Mouse (Mus musculus): ENCODE measurements at regions not wholly inside any gene's neighbourhood (a gene's known extent, or its start where the extent isn't known, plus 50 kb on each side); places are given as distances from the start of the nearest gene placed in this dataset.

- no peaks in the 10 kb centered on the region for H3K9me3 ChIP-seq (replicated peaks; ENCODE audit: low read length)
- H3K4me1 ChIP-seq (ENCODE audit: control insufficient read depth in 1 of 2, insufficient read depth in 2 of 2) = no peaks in the 10 kb centered on the region
- H3K9ac ChIP-seq (ENCODE audit: insufficient read depth, low read depth) = no peak overlapping the region
- H3K27ac ChIP-seq (ENCODE audit: insufficient read depth, low read depth) = no peak overlapping the region
- no peak overlapping the region for H3K4me2 ChIP-seq (ENCODE audit: insufficient read depth, low read depth, poor library complexity, severe bottlenecking)
- no peaks in the 10 kb centered on the region for H3K36me3 ChIP-seq (replicated peaks in 1 of 2; ENCODE audit: control insufficient read depth in 1 of 2, insufficient read depth in 1 of 2, low read length in 1 of 2)
- peak; percentile 1 for DNase-seq (ENCODE audit: extremely low read depth)
- no peaks in the 10 kb centered on the region for H3K79me2 ChIP-seq (replicated peaks; ENCODE audit: control insufficient read depth, extremely low read depth, insufficient read depth, poor library complexity, severe bottlenecking)
- H3K4me3 ChIP-seq (replicated peaks in 1 of 3; ENCODE audit: low read depth in 2 of 3, low read length in 2 of 3, poor library complexity in 1 of 3) = no peak overlapping the region
- H3K27me3 ChIP-seq (replicated peaks) = no peaks in the 10 kb centered on the region
- dilution Hi-C loops (cut with MboI; ENCODE audit: extremely low pct_ligation_motif_present, extremely low pct_unique_long_range_greater_than_20kb, low sequenced_read_pairs) = no loop called here
- TF ChIP-seq IRF4 (IDR thresholded peaks at IDR 0.05; ENCODE audit: low read depth, low read length) (no peak), ZNF384 (IDR thresholded peaks at IDR 0.05; ENCODE audit: low read depth, low read length) (peak; percentile 74), TCF12 (IDR thresholded peaks at IDR 0.05; ENCODE audit: low read depth, low read length) (no peak), USF1 (IDR thresholded peaks at IDR 0.05; ENCODE audit: low read depth, low read length) (no peak), CTCF (conservative IDR thresholded peaks at IDR 0.05 in 1 of 2, IDR thresholded peaks at IDR 0.05 in 1 of 2; ENCODE audit: low read depth in 2 of 2, low read length in 2 of 2) (peak in 1 of 2 experiments; percentile 31; a peak in 2 of 4 replicates), SIN3A (IDR thresholded peaks at IDR 0.05; ENCODE audit: low read length) (no peak), NRF1 (IDR thresholded peaks at IDR 0.05; ENCODE audit: low read depth, low read length) (no peak), EP300 (IDR thresholded peaks at IDR 0.05; ENCODE audit: low read length) (no peak), POLR2AphosphoS2 (IDR thresholded peaks at IDR 0.05; ENCODE audit: low read depth, low read length) (no peak), ZKSCAN1 (IDR thresholded peaks at IDR 0.05; ENCODE audit: borderline replicate concordance, low read depth, low read length) (no peak), MAZ (IDR thresholded peaks at IDR 0.05; ENCODE audit: low read depth, low read length) (no peak), MXI1 (IDR thresholded peaks at IDR 0.05; ENCODE audit: low read depth, low read length) (no peak), RAD21 (IDR thresholded peaks at IDR 0.05; ENCODE audit: low read depth, low read length) (peak; percentile 31), USF2 (conservative IDR thresholded peaks at IDR 0.05; ENCODE audit: low read depth, low read length) (no peak), RCOR1 (conservative IDR thresholded peaks at IDR 0.05; ENCODE audit: low read depth, low read length) (no peak), KAT2A (IDR thresholded peaks at IDR 0.05; ENCODE audit: insufficient replicate concordance, low read length) (no peak), JUND (conservative IDR thresholded peaks at IDR 0.05; ENCODE audit: low read depth, low read length) (no peak), SMC3 (IDR thresholded peaks at IDR 0.05; ENCODE audit: low read depth, low read length) (peak; percentile 14; the same call in 1 of the 2 replicates), POLR2A (IDR thresholded peaks at IDR 0.05; ENCODE audit: low read depth, low read length) (no peak)
- in situ Hi-C loops (cut with MboI; ENCODE audit: low pct_ligation_motif_present, low pct_unique_long_range_greater_than_20kb, low sequenced_read_pairs) = no loop called here
Observed at GRCm38 (mm10) chr10:50241645-50242044, 350.8 kb upstream of the Ascc3 start.

DNA sequence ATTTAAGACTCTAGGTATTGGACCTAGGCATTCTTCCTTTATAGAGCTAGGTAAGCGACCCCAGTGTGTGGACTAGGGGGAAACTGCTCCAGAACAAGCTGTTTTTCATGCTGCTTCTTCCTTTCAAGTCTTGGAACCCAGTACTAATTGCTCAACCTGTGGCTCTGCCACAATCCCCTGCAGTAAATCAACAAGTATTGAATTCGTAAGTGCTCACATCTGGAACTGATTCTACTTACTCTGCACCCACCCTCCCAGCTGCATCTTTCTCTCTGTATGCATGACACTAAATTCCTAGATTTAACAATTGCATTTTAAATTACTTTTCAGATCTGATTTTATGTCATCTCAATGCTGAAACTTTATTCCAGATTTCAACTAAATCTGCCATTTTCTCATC, 388.9 kb upstream of the Ascc3 start:
- no peaks in the 10 kb centered on the region for H3K4me1 ChIP-seq (ENCODE audit: control insufficient read depth in 1 of 2, insufficient read depth in 2 of 2)
- no peak overlapping the region for H3K4me2 ChIP-seq (ENCODE audit: insufficient read depth, low read depth, poor library complexity, severe bottlenecking)
- H3K36me3 ChIP-seq (replicated peaks in 1 of 2; ENCODE audit: control insufficient read depth in 1 of 2, insufficient read depth in 1 of 2, low read length in 1 of 2) = no peaks in the 10 kb centered on the region
- no peaks in the 10 kb centered on the region for H3K79me2 ChIP-seq (replicated peaks; ENCODE audit: control insufficient read depth, extremely low read depth, insufficient read depth, poor library complexity, severe bottlenecking)
- no peak overlapping the region for H3K27ac ChIP-seq (ENCODE audit: insufficient read depth, low read depth)
- in situ Hi-C loops (cut with MboI; ENCODE audit: low pct_ligation_motif_present, low pct_unique_long_range_greater_than_20kb, low sequenced_read_pairs) (no loop called here), dilution Hi-C loops (cut with MboI; ENCODE audit: extremely low pct_ligation_motif_present, extremely low pct_unique_long_range_greater_than_20kb, low sequenced_read_pairs) (no loop called here)
- DNase-seq (ENCODE audit: extremely low read depth) = no peak
- H3K27me3 ChIP-seq (replicated peaks) = no peaks in the 10 kb centered on the region
- no peak overlapping the region for H3K4me3 ChIP-seq (replicated peaks in 1 of 3; ENCODE audit: low read depth in 2 of 3, low read length in 2 of 3, poor library complexity in 1 of 3)
- no peaks in the 10 kb centered on the region for H3K9me3 ChIP-seq (replicated peaks; ENCODE audit: low read length)
- no peak for TF ChIP-seq RAD21 (IDR thresholded peaks at IDR 0.05; ENCODE audit: low read depth, low read length)
- no peak for TF ChIP-seq USF1 (IDR thresholded peaks at IDR 0.05; ENCODE audit: low read depth, low read length)
- no peak for TF ChIP-seq UBTF (IDR thresholded peaks at IDR 0.05; ENCODE audit: low read depth, low read length)
- no peak for TF ChIP-seq CTCF (conservative IDR thresholded peaks at IDR 0.05 in 1 of 2, IDR thresholded peaks at IDR 0.05 in 1 of 2; ENCODE audit: low read depth in 2 of 2, low read length in 2 of 2)
- no peak for TF ChIP-seq ZNF384 (IDR thresholded peaks at IDR 0.05; ENCODE audit: low read depth, low read length)
- TF ChIP-seq ZKSCAN1 (IDR thresholded peaks at IDR 0.05; ENCODE audit: borderline replicate concordance, low read depth, low read length) = no peak
- TF ChIP-seq USF2 (conservative IDR thresholded peaks at IDR 0.05; ENCODE audit: low read depth, low read length) = no peak
- no peak for TF ChIP-seq ZC3H11A (IDR thresholded peaks at IDR 0.05; ENCODE audit: low read depth, low read length)
- TF ChIP-seq POLR2AphosphoS2 (IDR thresholded peaks at IDR 0.05; ENCODE audit: low read depth, low read length) = no peak
- TF ChIP-seq PAX5 (IDR thresholded peaks at IDR 0.05; ENCODE audit: low read length) = no peak
- TF ChIP-seq TCF12 (IDR thresholded peaks at IDR 0.05; ENCODE audit: low read depth, low read length) = no peak
- no peak for TF ChIP-seq KAT2A (IDR thresholded peaks at IDR 0.05; ENCODE audit: insufficient replicate concordance, low read length)
- no peak for TF ChIP-seq HCFC1 (IDR thresholded peaks at IDR 0.05; ENCODE audit: low read depth, low read length)
- no peak for TF ChIP-seq MXI1 (IDR thresholded peaks at IDR 0.05; ENCODE audit: low read depth, low read length)
- no peak for TF ChIP-seq ZMIZ1 (IDR thresholded peaks at IDR 0.05; ENCODE audit: low read depth, low read length)
- no peak for TF ChIP-seq CHD2 (IDR thresholded peaks at IDR 0.05; ENCODE audit: low read length)
- TF ChIP-seq MYC (IDR thresholded peaks at IDR 0.05; ENCODE audit: low read depth, low read length) = no peak
- no peak for TF ChIP-seq ELF1 (IDR thresholded peaks at IDR 0.05; ENCODE audit: low read depth, low read length)
- TF ChIP-seq POLR2A (IDR thresholded peaks at IDR 0.05; ENCODE audit: low read depth, low read length) = no peak
- TF ChIP-seq RCOR1 (conservative IDR thresholded peaks at IDR 0.05; ENCODE audit: low read depth, low read length) = no peak
- H3K9ac ChIP-seq (ENCODE audit: insufficient read depth, low read depth) = no peak overlapping the region

Data from CH12.LX (cell line).